Mouse (Mus musculus): ENCODE measurements at regions not wholly inside any gene's neighbourhood (a gene's known extent, or its start where the extent isn't known, plus 50 kb on each side); places are given as distances from the start of the nearest gene placed in this dataset.
"Not testable (repeated sequence)": the region's sequence is repeated elsewhere in the genome, so short reads cannot be mapped to it uniquely, and the experiment has no call there.

DNA sequence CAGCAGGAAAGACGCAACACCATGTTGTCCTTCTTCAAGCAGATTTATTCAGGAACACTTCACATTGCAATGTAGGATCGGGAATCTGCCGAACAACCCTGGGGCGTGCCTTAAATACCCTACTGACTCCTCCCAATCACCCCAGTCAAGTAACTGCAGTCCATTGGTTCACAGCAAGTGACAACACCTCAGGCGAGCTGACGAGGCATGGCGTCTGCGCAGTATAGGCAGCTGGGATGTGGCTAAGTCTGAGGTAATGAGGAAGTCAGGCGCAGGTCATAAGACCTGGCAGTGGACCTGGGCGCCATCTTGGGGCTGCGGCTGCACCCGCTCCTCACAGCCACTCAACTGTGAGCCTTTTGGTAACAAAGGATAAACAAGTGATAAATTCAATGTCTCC is 96.2 kb upstream of the Arhgap20 start:
- TF ChIP-seq CTCF (conservative IDR thresholded peaks at IDR 0.05; ENCODE audit: insufficient read depth, insufficient read length, low read depth, low read length); POLR2A (IDR thresholded peaks at IDR 0.05; ENCODE audit: low read depth, low read length): not testable (repeated sequence)
